In genomic region chr11:79339808-79340781, GRCm38 (mm10) we compare ENCODE assay signal across 8 mouse cellular contexts. TPM values are rescaled to one million over a fixed set of nuclear protein-coding genes. Genes with fewer than 3 reads are reported as not detected.
DNase-seq lines count a peak whose midpoint lies in the region; ATAC-seq and TF ChIP-seq lines count a peak whose summit lies in the region.

No protein-coding gene starts in this region.

- no peaks in the 10 kb centered on the region for H3K27me3 ChIP-seq in intestine, embryonic 14.5 days (replicated peaks; ENCODE audit: control insufficient read depth, insufficient read depth, low read length)
- no peaks in the 10 kb centered on the region for H3K27me3 ChIP-seq in limb, embryonic 14.5 days (ENCODE audit: control insufficient read depth, insufficient read depth, low read length)
- no peaks in the 10 kb centered on the region for H3K27me3 ChIP-seq in midbrain, embryonic 16.5 days (ENCODE audit: control insufficient read depth, insufficient read depth, low read depth, low read length)

- H3K4me1 ChIP-seq in intestine, embryonic 14.5 days (replicated peaks; ENCODE audit: control insufficient read depth, insufficient read depth, low read length): peaks cover 8% of the 10 kb centered on the region
- peaks cover 14% of the 10 kb centered on the region for H3K4me1 ChIP-seq in limb, embryonic 14.5 days (ENCODE audit: control insufficient read depth, insufficient read depth, low read length)
- H3K4me1 ChIP-seq in midbrain, embryonic 16.5 days (ENCODE audit: control insufficient read depth, insufficient read depth, low read length): peaks cover 12% of the 10 kb centered on the region

- H3K4me3 ChIP-seq in intestine, embryonic 14.5 days (ENCODE audit: low read depth, low read length): peak overlapping the region; percentile 90
- H3K4me3 ChIP-seq in limb, embryonic 14.5 days (replicated peaks; ENCODE audit: low read length): peak overlapping the region; percentile 89
- H3K4me3 ChIP-seq in midbrain, embryonic 16.5 days (ENCODE audit: low read depth, low read length): peak overlapping the region; percentile 96

- H3K9me3 ChIP-seq in intestine, embryonic 14.5 days (ENCODE audit: control insufficient read depth, low read length): no peaks in the 10 kb centered on the region
- H3K9me3 ChIP-seq in limb, embryonic 14.5 days (ENCODE audit: control insufficient read depth, low read length): no peaks in the 10 kb centered on the region
- H3K9me3 ChIP-seq in midbrain, embryonic 16.5 days (replicated peaks; ENCODE audit: control insufficient read depth, low read length, poor library complexity, severe bottlenecking): peaks cover 2% of the 10 kb centered on the region; the same call in 1 of the 2 replicates

- 2% methylated on average over 39 of the region's 63 CpGs for WGBS in intestine, embryonic 14.5 days
- WGBS in limb, embryonic 14.5 days: 4% methylated on average over 34 of the region's 63 CpGs
- 0% methylated on average over 30 of the region's 63 CpGs for WGBS in midbrain, embryonic 16.5 days

- no peak for TF ChIP-seq POLR2A in limb, embryonic 14.5 days (IDR thresholded peaks at IDR 0.05; ENCODE audit: borderline replicate concordance, extremely low read depth, insufficient read depth, insufficient read length)

- H3K27ac ChIP-seq in intestine, embryonic 14.5 days (ENCODE audit: low read depth): peak overlapping the region; percentile 90
- peak overlapping the region; percentile 93 for H3K27ac ChIP-seq in limb, embryonic 14.5 days (replicated peaks; ENCODE audit: low read depth, low read length)
- peak overlapping the region; percentile 96 for H3K27ac ChIP-seq in midbrain, embryonic 16.5 days (ENCODE audit: low read length)

- DNase-seq in 3T3-L1 (ENCODE audit: low read depth, low spot score): peak; percentile 60
- peak; percentile 78 for DNase-seq in Muller cell, postnatal 12 days (ENCODE audit: inconsistent ontology term)
- peak; percentile 31 to 70 for DNase-seq in cerebellum, postnatal 25 days
- peak; percentile 51 for DNase-seq in gastrocnemius, postnatal 10 days
- peak; percentile 76 for DNase-seq in intestine, embryonic 14.5 days (ENCODE audit: low spot score)
- DNase-seq in limb, embryonic 14.5 days (ENCODE audit: low spot score): peak; percentile 37
- peak; percentile 5 to 28 for DNase-seq in thymus, adult 18-20 months

- peak; percentile 73 for ATAC-seq in intestine, embryonic 14.5 days (replicated peaks; ENCODE audit: low FRiP score, low TSS enrichment, low read depth)
- ATAC-seq in limb, embryonic 14.5 days (ENCODE audit: low FRiP score, low read depth): peak; percentile 62
- peak; percentile 76 for ATAC-seq in midbrain, embryonic 16.5 days

- H3K36me3 ChIP-seq in intestine, embryonic 14.5 days (ENCODE audit: control insufficient read depth, insufficient read depth, low read length): peaks cover 6% of the 10 kb centered on the region; the same call in 1 of the 2 replicates
- H3K36me3 ChIP-seq in limb, embryonic 14.5 days (ENCODE audit: control insufficient read depth, insufficient read depth, low read length): peaks cover 17% of the 10 kb centered on the region
- no peaks in the 10 kb centered on the region for H3K36me3 ChIP-seq in midbrain, embryonic 16.5 days (ENCODE audit: control insufficient read depth, insufficient read depth, low read length)

- peak overlapping the region; percentile 93 for H3K9ac ChIP-seq in intestine, embryonic 14.5 days (ENCODE audit: low read length)
- H3K9ac ChIP-seq in limb, embryonic 14.5 days (ENCODE audit: low read depth, low read length, severe bottlenecking): peak overlapping the region; percentile 95
- peak overlapping the region; percentile 98 for H3K9ac ChIP-seq in midbrain, embryonic 16.5 days (ENCODE audit: low read depth, low read length)

- H3K4me2 ChIP-seq in intestine, embryonic 14.5 days (ENCODE audit: low read length): peak overlapping the region; percentile 58
- H3K4me2 ChIP-seq in limb, embryonic 14.5 days (replicated peaks; ENCODE audit: low read depth, low read length, severe bottlenecking): peak overlapping the region; percentile 79
- H3K4me2 ChIP-seq in midbrain, embryonic 16.5 days (ENCODE audit: low read length): peak overlapping the region; percentile 86

RNA-seq across cellular contexts. Expression of gene Nf1, which starts 0.6 kb away (rescaled TPM):
- total RNA-seq in gastrocnemius, postnatal 10 days (2021): 10 to 100 TPM; 29.7 to 36.9 TPM
- 10.0 and 10.9 TPM in 2 replicates for polyA plus RNA-seq in intestine, embryonic 14.5 days (2014; fragmentation: Nextera tagmentation; extraction: Ambion mirVana)
- polyA plus RNA-seq in limb, embryonic 14.5 days (2012; rRNA removed): 21.7 and 25.2 TPM in 2 replicates
- polyA plus RNA-seq in limb, embryonic 14.5 days (2014; fragmentation: Nextera tagmentation; extraction: Ambion mirVana): 10.8 and 12.1 TPM in 2 replicates
- 4.7 and 5.8 TPM in 2 replicates for polyA plus RNA-seq in midbrain, embryonic 16.5 days (2015; fragmentation: Nextera tagmentation; extraction: Ambion mirVana)

RNA-seq across cellular contexts. Expression of gene Gm9964, which starts 43.4 kb away (rescaled TPM):
- total RNA-seq in gastrocnemius, postnatal 10 days (2021): not detected
- not detected in 2 replicates for polyA plus RNA-seq in intestine, embryonic 14.5 days (2014; fragmentation: Nextera tagmentation; extraction: Ambion mirVana)
- polyA plus RNA-seq in limb, embryonic 14.5 days (2012; rRNA removed): not detected in 2 replicates
- not detected in 2 replicates for polyA plus RNA-seq in limb, embryonic 14.5 days (2014; fragmentation: Nextera tagmentation; extraction: Ambion mirVana)
- not detected in 2 replicates for polyA plus RNA-seq in midbrain, embryonic 16.5 days (2015; fragmentation: Nextera tagmentation; extraction: Ambion mirVana)

Comparison
In these comparisons a context has a peak if more than half of its experiments do, and no peak if none do; other contexts are left out.
1. Peak in every context shown above with its lines: DNase-seq, ATAC-seq, H3K4me3 ChIP-seq and H3K27ac ChIP-seq.
2. DNase-seq: peak in every context shown above with its lines; median percentile 78 in Muller cell, postnatal 12 days; 76 in intestine, embryonic 14.5 days; 60 in 3T3-L1; 51 in gastrocnemius, postnatal 10 days; 50 in cerebellum, postnatal 25 days; 37 in limb, embryonic 14.5 days; 16 in thymus, adult 18-20 months.